Mouse (Mus musculus): ENCODE results near the gene Rab11fip4. TPM values are rescaled to one million over a fixed set of nuclear protein-coding genes. Genes with fewer than 3 reads are reported as not detected.

Rab11fip4 gene
- polyA plus RNA-seq, 1 experiment from 2014 or later: 23.3 TPM

DNA sequence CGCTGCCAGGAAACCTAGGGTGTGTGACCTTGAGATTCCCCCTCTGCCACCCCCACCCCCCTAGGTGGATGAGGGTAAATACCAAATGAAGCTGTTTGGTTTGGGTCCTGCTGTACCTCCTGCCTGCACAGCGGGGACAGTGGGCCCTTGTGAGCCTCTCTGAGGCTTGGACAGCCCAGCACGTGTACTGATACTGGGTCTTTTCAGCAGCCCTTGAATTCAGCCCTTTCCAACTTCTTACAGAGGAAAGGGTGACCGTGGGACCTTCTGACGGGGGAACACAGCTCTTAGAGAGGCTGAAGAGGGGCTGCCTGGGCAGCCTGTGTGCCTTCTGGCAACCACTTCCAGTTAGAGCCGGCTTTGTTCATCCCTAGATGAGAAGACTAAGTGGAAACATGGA is 85.0 kb downstream of the Rab11fip4 start:
- H3K4me1 ChIP-seq: peaks cover 55% of the 10 kb centered on the region

DNA sequence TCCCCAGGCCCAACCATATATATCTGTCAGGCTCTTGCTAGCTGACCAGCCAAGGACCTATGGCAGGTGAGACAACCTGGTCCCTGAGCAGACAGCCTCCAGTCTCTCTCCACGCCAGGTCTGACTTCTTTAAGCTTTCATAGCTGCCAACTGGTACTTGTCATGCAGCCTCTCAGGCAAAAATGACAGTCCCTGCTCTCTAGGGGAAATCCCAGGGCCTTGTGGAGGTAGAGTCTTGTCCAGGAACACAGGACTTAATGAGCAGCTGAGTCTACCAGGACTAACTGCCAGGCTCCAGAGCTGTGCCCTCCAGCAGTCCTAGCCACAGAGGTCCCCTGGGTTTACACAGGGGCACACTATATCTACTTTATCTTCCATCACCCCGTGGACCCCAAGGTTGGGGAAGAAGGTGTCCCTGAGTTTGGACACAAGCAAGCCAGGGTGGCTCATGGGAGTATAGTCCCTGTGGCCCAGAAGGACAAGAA is 85.5 kb downstream of the Rab11fip4 start:
- peaks cover 50% of the 10 kb centered on the region for H3K4me1 ChIP-seq
- peaks cover 12% of the 10 kb centered on the region for H3K36me3 ChIP-seq (replicated peaks)
- no peak for DNase-seq (ENCODE audit: extremely low spot score, low spot score)
- 90% methylated on average over 2 of the region's 2 CpGs for WGBS
- no peaks in the 10 kb centered on the region for H3K9me3 ChIP-seq
- no peak overlapping the region for H3K4me3 ChIP-seq
- no peaks in the 10 kb centered on the region for H3K27me3 ChIP-seq (ENCODE audit: poor library complexity, severe bottlenecking)
- peak overlapping the region; percentile 0; the same call in 1 of the 2 replicates for H3K27ac ChIP-seq

More for the DNA sequence above, 85.0 kb downstream of the Rab11fip4 start:
- Histone ChIP-seq H3K4me3 (no peak overlapping the region), H3K9me3 (no peaks in the 10 kb centered on the region), H3K27ac (peak overlapping the region; percentile 51), H3K27me3 (ENCODE audit: poor library complexity, severe bottlenecking) (no peaks in the 10 kb centered on the region), H3K36me3 (replicated peaks) (peaks cover 6% of the 10 kb centered on the region)
- WGBS: 82% methylated on average over 6 of the region's 6 CpGs
- no peak for DNase-seq (ENCODE audit: extremely low spot score, low spot score)

DNA sequence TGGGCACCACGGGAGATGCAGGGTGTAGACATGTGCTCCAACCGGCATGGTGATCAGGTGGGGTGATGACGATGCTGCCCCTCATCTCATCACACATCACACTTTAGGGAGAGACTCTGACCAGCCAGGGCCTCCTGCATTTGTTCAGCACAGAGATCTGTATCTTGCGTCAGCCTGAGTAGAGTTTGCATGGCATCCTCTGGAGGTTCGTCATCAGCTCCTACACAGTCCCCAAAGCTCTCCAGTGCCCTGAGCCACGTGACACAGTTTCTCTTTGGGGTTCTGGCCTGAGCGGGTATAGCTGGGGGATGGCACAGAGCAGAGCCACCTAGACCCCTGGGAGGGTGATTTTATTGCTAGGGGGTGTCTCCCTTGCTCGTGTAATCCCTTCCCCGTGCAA is 86.4 kb downstream of the Rab11fip4 start:
- 87% methylated on average over 9 of the region's 9 CpGs for WGBS
- H3K36me3 ChIP-seq (replicated peaks): peaks cover 20% of the 10 kb centered on the region
- no peak overlapping the region for H3K27ac ChIP-seq
- no peak overlapping the region for H3K4me3 ChIP-seq
- no peaks in the 10 kb centered on the region for H3K27me3 ChIP-seq (ENCODE audit: poor library complexity, severe bottlenecking)
- peaks cover 43% of the 10 kb centered on the region for H3K4me1 ChIP-seq
- no peak for DNase-seq (ENCODE audit: extremely low spot score, low spot score)
- H3K9me3 ChIP-seq: no peaks in the 10 kb centered on the region

DNA sequence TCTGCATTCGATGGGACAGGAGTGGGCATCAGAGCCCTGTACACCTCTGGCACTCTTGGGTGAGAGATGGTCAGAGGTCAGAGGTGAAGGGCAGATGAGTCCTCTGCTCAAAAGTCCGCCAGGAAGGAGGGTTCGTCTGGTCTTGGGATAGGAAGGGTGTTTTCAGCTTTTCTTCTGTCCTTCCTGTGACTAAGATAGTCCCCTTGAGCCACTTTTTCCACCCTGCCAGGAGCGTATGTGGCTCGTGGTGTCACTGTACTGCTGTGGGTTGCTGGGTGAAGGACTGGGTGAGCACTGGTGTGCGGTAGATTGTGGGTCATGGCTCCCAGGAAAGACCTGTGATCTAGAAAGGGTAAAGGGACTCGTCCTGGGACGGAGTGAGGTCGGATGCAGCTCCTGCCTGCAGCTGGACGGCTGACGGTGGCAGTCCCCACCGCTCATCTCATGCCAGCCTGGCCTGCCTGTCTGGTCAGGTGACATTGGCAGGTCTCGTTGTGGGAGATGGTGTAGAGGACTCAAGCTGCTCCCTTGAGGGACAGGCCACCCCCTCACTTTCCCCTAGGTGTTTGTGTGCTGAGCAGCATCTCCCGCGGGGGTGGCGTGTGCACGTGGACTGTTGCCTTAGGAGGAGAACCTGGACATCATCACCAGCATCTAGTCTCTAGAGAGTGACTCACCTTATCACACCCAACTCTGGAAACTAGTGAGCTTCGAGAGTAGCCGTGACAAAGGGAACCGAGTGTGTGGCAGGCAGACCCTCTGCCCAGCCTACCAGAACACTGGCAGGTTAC is 87.5 kb downstream of the Rab11fip4 start:
- no peaks in the 10 kb centered on the region for H3K27me3 ChIP-seq (ENCODE audit: poor library complexity, severe bottlenecking)
- H3K9me3 ChIP-seq: no peaks in the 10 kb centered on the region
- H3K4me1 ChIP-seq: peaks cover 35% of the 10 kb centered on the region
- H3K36me3 ChIP-seq (replicated peaks): peaks cover 26% of the 10 kb centered on the region
- H3K27ac ChIP-seq: 0 out of 2 replicates have a peak overlapping the region, but pooled peaks have one; percentile 15
- 89% methylated on average over 20 of the region's 20 CpGs for WGBS
- no peak overlapping the region for H3K4me3 ChIP-seq
- DNase-seq (ENCODE audit: extremely low spot score, low spot score): no peak

DNA sequence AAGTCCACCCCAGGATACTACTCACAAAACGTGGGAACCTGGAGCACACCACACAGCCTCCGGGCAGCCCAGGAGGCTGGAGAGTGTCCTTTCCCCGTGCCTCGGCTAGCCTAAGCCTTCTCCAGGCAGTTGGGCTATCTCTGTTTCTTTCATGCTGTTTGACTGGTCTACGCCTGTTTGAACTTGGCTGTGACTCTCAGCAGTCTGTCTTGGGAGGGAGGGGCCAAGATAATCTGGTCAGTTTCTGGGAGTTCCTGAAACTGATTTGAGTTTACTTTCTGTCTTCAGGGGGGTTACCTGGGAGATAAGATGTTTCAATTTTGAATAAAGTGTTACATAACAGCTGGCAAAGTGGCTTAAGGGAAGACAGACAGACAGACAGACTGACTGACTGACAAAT is 88.9 kb downstream of the Rab11fip4 start:
- no peak overlapping the region for H3K4me3 ChIP-seq
- no peaks in the 10 kb centered on the region for H3K27me3 ChIP-seq (ENCODE audit: poor library complexity, severe bottlenecking)
- no peak for DNase-seq (ENCODE audit: extremely low spot score, low spot score)
- H3K4me1 ChIP-seq: peaks cover 21% of the 10 kb centered on the region
- WGBS: 91% methylated on average over 5 of the region's 5 CpGs
- H3K9me3 ChIP-seq: no peaks in the 10 kb centered on the region
- peaks cover 40% of the 10 kb centered on the region for H3K36me3 ChIP-seq (replicated peaks)
- H3K27ac ChIP-seq: no peak overlapping the region

DNA sequence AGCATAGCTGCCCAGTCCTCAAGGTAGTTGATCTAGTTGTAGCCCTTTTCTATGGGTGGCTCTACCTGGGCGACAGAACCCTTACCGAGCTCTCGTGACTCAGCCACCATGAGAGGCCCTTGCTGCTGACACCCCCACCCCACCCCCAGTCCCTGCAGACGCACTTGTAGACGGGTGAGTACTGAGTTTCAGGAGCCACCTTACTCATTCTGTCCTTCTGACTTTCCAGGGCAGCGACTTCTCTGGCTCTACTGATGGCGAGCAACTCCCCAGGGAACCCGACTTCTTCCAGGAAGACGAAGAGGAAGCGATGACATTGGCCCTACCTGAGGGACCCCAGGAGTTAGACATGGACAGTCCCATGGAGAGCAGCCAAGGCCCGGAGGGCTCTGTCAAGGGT is 89.5 kb downstream of the Rab11fip4 start:
- WGBS: 91% methylated on average over 11 of the region's 11 CpGs

DNA sequence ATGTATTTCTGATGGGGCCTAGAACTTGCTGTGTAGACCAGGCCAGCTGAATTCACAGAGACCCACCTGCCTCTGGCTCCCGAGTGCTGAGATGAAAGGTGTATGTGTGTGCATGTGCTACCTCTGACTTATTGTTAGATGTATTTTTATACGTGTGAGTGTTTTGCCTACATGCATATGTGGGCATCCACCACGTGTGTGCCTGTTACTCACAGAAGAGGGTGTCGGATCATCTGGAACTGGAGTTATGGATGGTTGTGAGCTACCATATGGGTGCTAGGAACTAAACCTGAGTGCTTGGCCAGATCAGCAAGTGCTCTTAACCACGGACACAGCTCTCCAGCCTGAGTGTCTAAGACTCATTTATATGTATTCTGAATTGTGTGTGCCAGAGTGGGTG is 90.2 kb downstream of the Rab11fip4 start:
- WGBS: 86% methylated on average over 5 of the region's 5 CpGs

More for the DNA sequence above, 89.5 kb downstream of the Rab11fip4 start:
- H3K27ac ChIP-seq: no peak overlapping the region
- H3K4me3 ChIP-seq: no peak overlapping the region
- H3K36me3 ChIP-seq (replicated peaks): peaks cover 46% of the 10 kb centered on the region
- no peak for DNase-seq (ENCODE audit: extremely low spot score, low spot score)
- peaks cover 15% of the 10 kb centered on the region for H3K4me1 ChIP-seq
- H3K9me3 ChIP-seq: no peaks in the 10 kb centered on the region
- no peaks in the 10 kb centered on the region for H3K27me3 ChIP-seq (ENCODE audit: poor library complexity, severe bottlenecking)

DNA sequence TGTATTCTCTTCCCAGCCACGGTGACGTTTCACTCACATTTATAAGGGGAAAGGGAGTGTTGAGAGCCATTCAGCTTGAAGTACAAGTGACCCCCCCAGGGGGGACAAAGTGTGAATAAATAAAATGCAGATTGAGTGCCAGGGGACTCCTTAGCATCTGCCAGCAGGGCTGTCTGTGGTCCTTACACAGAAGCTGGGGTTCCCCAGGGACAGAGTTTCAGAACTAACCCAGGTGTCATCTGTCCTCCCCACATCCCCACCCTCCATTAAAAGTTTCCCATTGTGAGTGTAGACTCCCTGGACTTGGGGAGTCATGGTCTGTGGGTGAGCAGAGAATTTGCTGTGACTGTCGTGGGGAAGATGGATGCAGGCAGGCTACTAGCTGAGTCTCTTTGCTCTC is 90.8 kb downstream of the Rab11fip4 start:
- Histone ChIP-seq H3K27me3 (ENCODE audit: poor library complexity, severe bottlenecking) (no peaks in the 10 kb centered on the region), H3K4me1 (peaks cover 9% of the 10 kb centered on the region; the same call in 1 of the 2 replicates), H3K36me3 (replicated peaks) (peaks cover 57% of the 10 kb centered on the region), H3K27ac (no peak overlapping the region), H3K9me3 (no peaks in the 10 kb centered on the region), H3K4me3 (no peak overlapping the region)
- 86% methylated on average over 3 of the region's 3 CpGs for WGBS
- DNase-seq (ENCODE audit: extremely low spot score, low spot score): no peak

More for the DNA sequence above, 90.2 kb downstream of the Rab11fip4 start:
- no peaks in the 10 kb centered on the region for H3K9me3 ChIP-seq
- peaks cover 9% of the 10 kb centered on the region; the same call in 1 of the 2 replicates for H3K4me1 ChIP-seq
- no peak for DNase-seq (ENCODE audit: extremely low spot score, low spot score)
- H3K4me3 ChIP-seq: no peak overlapping the region
- H3K36me3 ChIP-seq (replicated peaks): peaks cover 52% of the 10 kb centered on the region
- H3K27me3 ChIP-seq (ENCODE audit: poor library complexity, severe bottlenecking): no peaks in the 10 kb centered on the region
- H3K27ac ChIP-seq: no peak overlapping the region

DNA sequence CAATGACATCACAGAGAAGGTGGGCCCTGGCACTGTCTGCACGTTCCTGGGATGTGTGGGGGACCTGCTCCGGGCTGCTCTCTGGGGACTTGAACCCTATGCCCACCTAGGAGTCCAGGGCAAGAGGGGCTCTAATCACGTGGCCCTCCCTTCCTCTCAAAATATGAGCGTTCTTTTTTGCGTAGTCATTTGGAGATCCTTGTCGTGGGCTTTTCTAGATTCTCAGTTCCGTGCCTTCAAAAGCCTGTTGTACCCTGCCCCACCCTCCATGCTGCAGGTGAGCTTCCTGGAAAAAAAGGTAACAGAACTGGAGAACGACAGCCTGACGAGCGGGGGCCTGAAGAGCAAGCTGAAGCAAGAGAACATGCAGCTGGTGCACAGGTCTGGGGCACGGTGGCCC is 94.1 kb downstream of the Rab11fip4 start:
- Histone ChIP-seq H3K4me3 (no peak overlapping the region), H3K36me3 (replicated peaks) (peaks cover 85% of the 10 kb centered on the region)
- WGBS: 89% methylated on average over 11 of the region's 11 CpGs

DNA sequence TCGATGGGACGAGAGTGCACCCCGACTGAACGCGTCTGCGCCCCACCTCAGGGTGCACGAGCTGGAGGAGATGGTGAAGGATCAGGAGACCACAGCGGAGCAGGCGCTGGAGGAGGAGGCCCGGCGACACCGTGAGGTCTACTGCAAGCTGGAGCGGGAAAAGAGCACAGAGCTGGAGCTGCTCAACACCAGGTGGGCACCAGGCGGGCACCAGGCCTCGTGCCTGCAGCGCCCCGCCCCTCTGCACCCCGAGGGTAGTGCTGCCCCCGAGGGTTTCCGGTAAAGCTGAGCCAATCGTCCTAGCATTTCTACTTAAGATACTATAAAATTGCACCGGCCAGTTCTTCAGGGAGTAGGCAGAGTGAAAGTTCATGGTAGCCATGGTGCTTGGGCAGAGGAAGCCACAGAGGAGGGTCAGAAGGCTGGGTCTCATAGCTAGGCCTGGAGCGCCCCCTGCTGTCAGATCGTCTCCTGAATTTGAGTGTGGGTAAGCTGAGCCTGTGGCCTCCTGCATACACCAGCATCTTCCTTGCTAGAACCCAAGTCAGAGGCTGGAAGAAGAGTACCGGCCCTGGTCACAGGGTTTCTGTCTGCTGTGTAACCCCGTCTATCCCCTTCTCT is 95.6 kb downstream of the Rab11fip4 start:
- peak; percentile 90 for DNase-seq (ENCODE audit: extremely low spot score, low spot score)
- Histone ChIP-seq H3K27ac (no peak overlapping the region), H3K4me1 (no peaks in the 10 kb centered on the region), H3K4me3 (no peak overlapping the region), H3K36me3 (replicated peaks) (peaks cover 87% of the 10 kb centered on the region), H3K27me3 (ENCODE audit: poor library complexity, severe bottlenecking) (no peaks in the 10 kb centered on the region), H3K9me3 (no peaks in the 10 kb centered on the region)
- 73% methylated on average over 26 of the region's 26 CpGs for WGBS

More for the DNA sequence above, 94.1 kb downstream of the Rab11fip4 start:
- Histone ChIP-seq H3K27me3 (ENCODE audit: poor library complexity, severe bottlenecking) (no peaks in the 10 kb centered on the region), H3K9me3 (no peaks in the 10 kb centered on the region), H3K27ac (no peak overlapping the region), H3K4me1 (no peaks in the 10 kb centered on the region)
- no peak for DNase-seq (ENCODE audit: extremely low spot score, low spot score)

DNA sequence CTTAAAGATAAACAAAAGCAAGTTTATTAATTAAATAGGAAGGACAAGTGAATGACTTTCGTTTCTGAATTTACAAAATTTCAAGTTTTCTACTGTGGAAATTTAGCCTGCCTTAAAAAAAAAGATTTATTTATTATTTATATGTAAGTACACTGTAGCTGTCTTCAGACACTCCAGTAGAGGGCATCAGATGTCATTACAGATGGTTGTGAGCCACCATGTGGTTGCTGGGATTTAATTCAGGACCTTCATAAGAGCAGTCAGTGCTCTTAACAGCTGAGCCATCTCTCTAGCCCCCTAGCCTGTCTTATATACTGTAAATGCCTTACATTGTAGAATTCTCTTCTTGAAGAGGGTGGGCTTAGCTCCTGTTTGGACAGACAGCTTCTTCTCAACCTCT is 98.9 kb downstream of the Rab11fip4 start:
- 88% methylated on average over 1 of the region's 1 CpGs for WGBS
- peaks cover 92% of the 10 kb centered on the region for H3K36me3 ChIP-seq (replicated peaks)
- no peaks in the 10 kb centered on the region for H3K9me3 ChIP-seq
- DNase-seq (ENCODE audit: extremely low spot score, low spot score): no peak
- H3K4me3 ChIP-seq: no peak overlapping the region
- no peaks in the 10 kb centered on the region for H3K4me1 ChIP-seq
- no peak overlapping the region for H3K27ac ChIP-seq
- H3K27me3 ChIP-seq (ENCODE audit: poor library complexity, severe bottlenecking): no peaks in the 10 kb centered on the region

DNA sequence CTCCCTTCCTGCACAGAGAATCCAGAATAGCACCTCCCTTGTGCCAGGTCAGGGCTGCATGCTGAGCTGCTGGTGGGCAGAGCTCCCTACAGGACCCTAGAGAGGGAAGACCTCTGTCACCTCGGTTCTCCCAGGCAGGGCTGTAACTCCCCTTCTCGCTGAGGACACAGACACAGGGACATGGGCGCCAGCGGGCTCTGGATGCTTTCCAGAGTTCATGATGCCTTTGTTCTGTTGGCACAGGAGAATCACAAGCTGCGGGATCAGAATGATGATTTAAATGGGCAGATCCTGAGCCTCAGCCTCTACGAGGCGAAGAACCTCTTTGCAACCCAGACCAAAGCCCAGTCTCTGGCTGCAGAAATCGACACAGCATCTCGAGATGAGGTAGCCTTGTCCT is 100.5 kb downstream of the Rab11fip4 start:
- 90% methylated on average over 9 of the region's 9 CpGs for WGBS
- H3K4me1 ChIP-seq: peaks cover 6% of the 10 kb centered on the region
- H3K27ac ChIP-seq: no peak overlapping the region
- H3K36me3 ChIP-seq (replicated peaks): peaks cover 89% of the 10 kb centered on the region
- H3K9me3 ChIP-seq: no peaks in the 10 kb centered on the region
- no peak for DNase-seq (ENCODE audit: extremely low spot score, low spot score)
- no peaks in the 10 kb centered on the region for H3K27me3 ChIP-seq (ENCODE audit: poor library complexity, severe bottlenecking)
- H3K4me3 ChIP-seq: no peak overlapping the region

Data from forebrain, embryonic 10.5 days (tissue).